Mouse (Mus musculus) olfactory bulb, adult 2 months (tissue): ENCODE results near the gene Nos3.

Experiments used
- CTCF ChIP-seq: fragments of 200-500 bp; IDR thresholded peaks from 2 replicates; pipeline ENCODE4 v1.5.1; 2012; ENCODE audit warnings: low read depth, mild to moderate bottlenecking, low read length, moderate library complexity; ENCODE audit not compliant: insufficient read depth
- POLR2A ChIP-seq: fragments of 200-500 bp; IDR thresholded peaks from 2 replicates; pipeline ENCODE4 v1.6.1; 2012; ENCODE audit warnings: mild to moderate bottlenecking, low read depth, low read length, moderate library complexity; ENCODE audit not compliant: insufficient read depth

GRCm38 (mm10) chr5:24342205-24342963, 22.2 kb upstream of the Nos3 start:
- TF ChIP-seq POLR2A (no peak), CTCF (no peak)
